Comparison of ENCODE assay signal across 8 mouse cellular contexts in genomic region chr3:65929821-65930633, GRCm38 (mm10). TPM values are rescaled to one million over a fixed set of nuclear protein-coding genes. Genes with fewer than 3 reads are reported as not detected.
DNase-seq lines count a peak whose midpoint lies in the region; ATAC-seq lines count a peak whose summit lies in the region.

No protein-coding gene starts in this region.

- intact Hi-C loops in left cerebral cortex, postnatal 14 days (cut with DNase I), result loop anchor here (2.0 to 10.0 kb wide), 5 partner anchors 67 to 943 kb away; partner anchors contain the start of genes Lekr1 and Tiparp

- peak; percentile 50 to 51 for DNase-seq in adrenal gland, adult 18-20 months (ENCODE audit: low spot score in 2 of 2)
- DNase-seq in adrenal gland, postnatal 4 days (ENCODE audit: low spot score in 2 of 2), result no peak
- DNase-seq in cerebellum, postnatal 10 days, result peak; percentile 88 to 90
- peak; percentile 41 to 59 for DNase-seq in frontal cortex, postnatal 25 days (ENCODE audit: low spot score in 2 of 2)
- peak; percentile 86 to 87 for DNase-seq in left cerebral cortex, postnatal 14 days (ENCODE audit: low spot score in 2 of 2)
- peak; percentile 60 for DNase-seq in right cerebral cortex, postnatal 4 days

- ATAC-seq in inflammation-experienced regulatory T-cells, adult 6 months, result peak; percentile 74
- ATAC-seq in megakaryocyte progenitor cell, adult 5-6 weeks (replicated peaks; ENCODE audit: poor library complexity), result peak; percentile 58

RNA-seq across cellular contexts. Expression of gene Ccnl1, which starts 28.0 kb away (rescaled TPM):
- 100 to 1,000 TPM in 1 of 2 experiments, 10 to 100 TPM in 1; 89.0 to 102 TPM for total RNA-seq in adrenal gland, adult 18-20 months (2021)
- 100 to 1,000 TPM; 109 to 117 TPM for total RNA-seq in adrenal gland, postnatal 4 days (2021)
- polyA plus RNA-seq in inflammation-experienced regulatory T-cells, adult 6 months (2017; shearing (Covaris generic)), result 10 to 100 TPM; 57.7 to 79.7 (median 59.5) TPM
- 10 to 100 TPM; 45.7 to 50.8 TPM for total RNA-seq in left cerebral cortex, postnatal 14 days (2021)
- total RNA-seq in megakaryocyte progenitor cell, adult 5-6 weeks (2015), result 225 and 270 TPM in 2 replicates
- total RNA-seq in megakaryocyte progenitor cell, adult 5-6 weeks (2017), result 231 and 265 TPM in 2 replicates

Comparison
In these comparisons a context has a peak if more than half of its experiments do, and no peak if none do; other contexts are left out.
1. DNase-seq: peak in adrenal gland, adult 18-20 months (2 of 2), cerebellum, postnatal 10 days (2 of 2), frontal cortex, postnatal 25 days (2 of 2), left cerebral cortex, postnatal 14 days (2 of 2) and right cerebral cortex, postnatal 4 days (single experiment); none in adrenal gland, postnatal 4 days (0 of 2).